Mouse (Mus musculus) frontal cortex, postnatal 36 days (tissue): ENCODE results near the gene Rpl12.
A peak's percentile ranks its signal among the peaks of the same experiment; 100 is the strongest.

Experiments used
- DNase-seq, 2 experiments: peaks; one replicate each; pipeline ENCODE4 v3.0.0; 2022; ENCODE audit warnings: low spot score in 2 of 2

Rpl12 gene

GRCm38 (mm10) chr2:32940483-32940882 lies 20.9 kb upstream of the Rpl12 start:
- DNase-seq, result no peak

- DNase-seq, result no peak
Observed at GRCm38 (mm10) chr2:32947454-32947853, 13.9 kb upstream of the Rpl12 start.

- DNase-seq, result no peak
Observed at GRCm38 (mm10) chr2:32954581-32954980, 6.8 kb upstream of the Rpl12 start.

GRCm38 (mm10) chr2:32957344-32957743 lies 4.0 kb upstream of the Rpl12 start:
- no peak for DNase-seq

GRCm38 (mm10) chr2:32960273-32960672 lies 1.1 kb upstream of the Rpl12 start:
- DNase-seq, result no peak

- no peak for DNase-seq
Observed at GRCm38 (mm10) chr2:32962062-32962874, 909 bp downstream of the Rpl12 start.

- no peak for DNase-seq
Observed at GRCm38 (mm10) chr2:32962875-32963220, 1.5 kb downstream of the Rpl12 start.

- no peak for DNase-seq
Observed at GRCm38 (mm10) chr2:32963544-32963943, 2.2 kb downstream of the Rpl12 start.

GRCm38 (mm10) chr2:32963981-32964380 lies 2.6 kb downstream of the Rpl12 start:
- DNase-seq, result no peak

GRCm38 (mm10) chr2:32964659-32965457 lies 3.5 kb downstream of the Rpl12 start:
- DNase-seq, result no peak

- DNase-seq, result no peak
Observed at GRCm38 (mm10) chr2:32965511-32966183, 4.3 kb downstream of the Rpl12 start.

GRCm38 (mm10) chr2:32966184-32966688 lies 4.9 kb downstream of the Rpl12 start:
- DNase-seq, result no peak

GRCm38 (mm10) chr2:32966689-32967631 lies 5.6 kb downstream of the Rpl12 start:
- DNase-seq, result peak; percentile 86 to 93

- no peak for DNase-seq
Observed at GRCm38 (mm10) chr2:32968024-32968614, 6.8 kb downstream of the Rpl12 start.

GRCm38 (mm10) chr2:32969326-32969725 lies 8.0 kb downstream of the Rpl12 start:
- DNase-seq, result peak in 1 of 2 experiments; percentile 66

- DNase-seq, result no peak
Observed at GRCm38 (mm10) chr2:32971235-32971634, 9.9 kb downstream of the Rpl12 start.

GRCm38 (mm10) chr2:32974216-32974615 lies 12.9 kb downstream of the Rpl12 start:
- no peak for DNase-seq

- DNase-seq, result no peak
Observed at GRCm38 (mm10) chr2:32977114-32977513, 15.8 kb downstream of the Rpl12 start.

- DNase-seq, result no peak
Observed at GRCm38 (mm10) chr2:32978675-32979074, 17.3 kb downstream of the Rpl12 start.

- DNase-seq, result no peak
Observed at GRCm38 (mm10) chr2:32979675-32980074, 18.3 kb downstream of the Rpl12 start.

- no peak for DNase-seq
Observed at GRCm38 (mm10) chr2:32981281-32981680, 19.9 kb downstream of the Rpl12 start.
